Mouse (Mus musculus) 3134 (cell line): ENCODE measurements at regions not wholly inside any gene's neighbourhood (a gene's known extent, or its start where the extent isn't known, plus 50 kb on each side); places are given as distances from the start of the nearest gene placed in this dataset.

ENCODE experiments used
- DNase-seq: peaks from one replicate; pipeline ENCODE4 v3.0.0-alpha.2; 2011; ENCODE audit warnings: low spot score; ENCODE audit not compliant: insufficient read length; ENCODE audit errors: extremely low read depth

DNA sequence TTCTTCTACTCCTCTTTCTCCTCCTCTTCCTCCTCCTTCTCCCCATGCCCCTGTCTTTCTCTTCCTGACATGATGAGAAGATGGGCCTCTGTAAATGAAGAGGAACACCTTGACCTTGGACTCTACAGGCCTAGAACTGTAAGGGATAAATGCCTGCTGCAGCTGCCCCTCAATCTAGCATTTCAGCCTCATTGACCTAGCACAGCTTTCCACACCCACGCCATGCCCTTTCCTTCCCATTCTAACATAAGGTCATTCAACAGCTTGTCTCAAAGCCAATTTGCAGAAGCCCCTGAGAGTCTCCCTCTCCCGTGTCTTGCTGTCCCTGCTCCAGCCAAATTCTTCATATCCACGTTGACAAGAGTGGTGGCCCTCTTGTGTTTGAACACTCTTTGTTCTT is 63.8 kb upstream of the Dscam start:
- no peak for DNase-seq

DNA sequence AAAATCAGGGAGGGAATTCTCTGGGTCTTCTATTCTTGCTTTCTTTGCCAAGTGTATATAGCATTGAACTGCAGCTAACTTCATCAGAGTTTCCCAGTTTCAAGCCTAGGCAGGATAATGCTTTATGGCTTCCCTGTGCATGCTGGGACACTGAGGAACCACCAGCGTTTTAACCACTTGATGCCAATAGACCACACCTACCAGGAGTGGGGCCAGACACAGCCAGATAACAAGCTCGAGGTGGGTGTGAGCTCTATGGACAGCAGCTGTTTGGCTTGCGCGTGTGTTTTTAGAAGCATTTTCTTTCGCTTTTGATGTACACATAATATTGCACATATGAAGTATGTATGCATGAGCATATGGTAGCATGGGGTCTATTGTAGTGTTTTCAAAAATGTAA is 69.1 kb upstream of the Dscam start:
- no peak for DNase-seq

DNA sequence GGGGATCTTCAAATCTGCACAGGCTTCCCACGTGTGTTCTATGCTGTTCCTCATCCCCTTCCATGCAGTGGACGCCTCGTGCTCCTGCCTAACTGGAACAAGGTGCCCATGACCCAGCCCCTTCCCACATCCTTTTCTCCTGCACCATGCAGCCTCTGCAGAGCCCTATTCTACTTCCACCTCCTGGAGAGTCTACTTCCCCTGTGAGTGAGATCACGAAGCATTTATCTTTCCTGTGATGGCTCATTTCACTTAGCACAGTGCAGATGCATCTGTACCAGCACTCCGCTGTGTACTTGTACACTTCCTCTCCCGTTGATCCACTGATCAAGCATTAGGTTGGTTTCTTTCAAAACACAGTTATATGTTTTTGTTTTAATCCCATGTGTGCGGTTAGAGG is 69.5 kb upstream of the Dscam start:
- DNase-seq: no peak

DNA sequence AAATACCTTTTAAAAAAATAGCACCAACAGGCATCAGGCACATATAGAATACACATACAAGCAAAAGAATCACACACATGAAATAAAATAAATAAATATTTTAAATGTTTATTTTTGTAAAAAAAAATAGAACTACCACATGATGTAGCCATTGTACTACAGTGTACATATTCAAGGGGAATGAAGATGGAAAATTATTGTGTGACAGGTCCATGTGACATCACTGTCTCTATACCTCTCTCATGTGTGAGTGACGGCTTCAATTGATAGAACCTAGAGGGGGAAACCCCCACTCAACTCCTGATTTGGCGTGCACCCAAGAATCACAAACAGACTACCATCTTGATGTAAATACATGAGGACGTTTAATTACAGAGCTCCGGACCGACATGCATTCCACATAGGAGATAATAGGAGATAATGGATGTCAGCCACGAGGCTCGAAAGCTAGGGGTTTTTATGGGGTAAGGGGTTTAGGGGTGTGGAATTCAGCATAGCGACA is 70.4 kb upstream of the Dscam start:
- no peak for DNase-seq

DNA sequence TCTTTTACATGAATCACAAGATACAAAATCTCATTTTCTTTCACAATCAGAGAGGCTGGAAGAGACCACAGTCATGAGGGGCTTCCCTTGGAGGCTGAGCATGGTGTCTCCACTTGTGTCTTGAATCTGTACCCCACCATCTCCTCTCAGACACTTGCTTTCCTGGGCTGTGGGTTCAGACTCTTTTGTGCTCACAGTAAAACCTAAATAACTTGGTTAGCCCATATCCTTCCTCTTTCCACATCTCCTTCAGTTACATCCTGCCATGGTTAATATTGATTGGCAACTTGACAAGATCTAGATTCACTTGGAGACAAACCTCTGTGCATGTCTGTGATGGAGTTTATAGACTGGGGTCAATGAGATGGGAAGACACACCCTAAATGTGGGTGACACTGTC is 71.1 kb upstream of the Dscam start:
- DNase-seq: no peak

DNA sequence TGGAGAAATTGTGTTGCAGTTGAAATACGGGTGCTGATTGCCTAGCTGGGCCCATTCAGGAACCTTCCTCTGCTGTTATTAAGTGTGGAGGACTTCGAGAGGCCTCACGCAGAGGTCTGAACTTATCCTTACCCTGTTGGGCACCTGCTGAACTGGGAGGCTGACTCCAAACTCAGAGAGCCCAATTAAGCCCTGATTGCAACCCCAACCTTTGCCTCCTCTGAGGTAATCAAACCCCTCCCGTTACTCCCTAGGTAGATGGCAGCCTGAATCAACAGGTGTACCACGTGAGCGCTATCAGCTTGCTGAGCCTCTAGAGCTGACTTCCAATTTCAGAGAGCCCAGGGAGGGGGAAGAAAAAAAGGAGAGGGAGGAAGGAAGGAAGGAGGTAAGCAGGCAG is 79.9 kb upstream of the Dscam start:
- no peak for DNase-seq

DNA sequence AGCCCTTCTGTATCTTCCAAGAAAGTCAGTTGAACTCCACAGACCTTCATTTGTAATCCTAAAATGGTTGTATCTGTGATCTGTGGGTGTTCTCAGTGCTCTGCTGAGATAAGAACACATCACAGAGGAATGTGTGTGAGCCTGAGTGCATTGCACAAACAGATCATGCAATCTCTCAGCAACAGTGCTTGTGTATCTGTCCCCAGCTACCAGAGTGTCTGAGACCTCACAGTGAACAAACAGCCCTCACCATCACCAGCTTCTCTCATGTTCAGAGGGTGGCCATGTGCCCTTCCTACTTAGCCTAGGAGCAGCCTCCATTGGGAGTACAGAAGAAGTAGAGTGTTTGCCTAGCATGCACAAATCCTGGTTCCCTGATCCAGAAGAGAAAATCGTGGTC is 82.0 kb upstream of the Dscam start:
- no peak for DNase-seq

DNA sequence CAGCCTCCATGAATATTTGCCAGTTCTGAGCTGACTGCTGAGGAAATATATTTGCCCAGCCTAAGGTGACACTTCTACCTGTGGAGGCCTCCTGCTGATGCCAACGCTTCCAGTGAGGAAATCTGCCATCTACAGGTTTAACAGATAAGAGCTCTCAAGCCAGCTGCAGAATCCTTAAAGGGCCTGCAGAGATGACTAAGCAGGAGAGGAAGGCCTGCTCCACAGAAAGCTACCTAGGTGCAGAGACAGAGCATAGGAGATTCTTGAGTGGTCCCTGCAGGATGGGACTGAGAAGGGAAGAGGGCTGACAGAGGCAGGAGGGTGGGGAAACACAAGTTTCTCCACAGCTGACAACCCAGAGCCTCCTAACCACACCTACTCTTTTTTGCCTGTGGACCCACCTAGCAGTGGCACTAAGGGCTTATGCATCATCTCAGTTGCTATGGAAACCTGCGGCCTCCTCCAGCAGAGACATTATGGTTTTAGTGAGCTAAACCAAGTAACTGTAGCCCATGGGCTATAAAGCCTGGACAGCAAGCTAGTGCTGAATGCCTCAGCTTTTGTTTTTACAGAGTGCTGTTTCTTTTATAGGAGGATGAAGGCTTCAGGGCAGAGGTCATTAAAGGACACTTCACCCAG is 82.6 kb upstream of the Dscam start:
- no peak for DNase-seq

DNA sequence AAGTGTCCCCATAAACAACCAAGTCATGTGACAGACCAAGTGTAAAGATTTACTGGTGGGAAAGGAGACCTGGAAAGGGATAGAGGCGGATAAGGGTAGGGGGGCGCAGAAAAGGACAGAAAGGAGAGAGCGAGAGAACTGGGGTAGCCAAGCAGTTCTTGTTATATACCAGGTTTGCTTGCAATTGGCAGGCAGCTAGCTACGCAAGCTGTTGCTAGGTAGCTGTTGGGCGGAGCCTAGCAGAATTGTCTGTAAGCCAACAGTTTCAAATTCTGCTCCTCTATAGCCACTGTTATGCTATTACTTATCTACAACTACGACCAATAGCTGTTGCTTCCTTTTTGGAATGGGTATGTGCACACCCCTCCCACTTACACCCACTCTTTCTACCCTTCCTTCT is 88.3 kb upstream of the Dscam start:
- DNase-seq: no peak

DNA sequence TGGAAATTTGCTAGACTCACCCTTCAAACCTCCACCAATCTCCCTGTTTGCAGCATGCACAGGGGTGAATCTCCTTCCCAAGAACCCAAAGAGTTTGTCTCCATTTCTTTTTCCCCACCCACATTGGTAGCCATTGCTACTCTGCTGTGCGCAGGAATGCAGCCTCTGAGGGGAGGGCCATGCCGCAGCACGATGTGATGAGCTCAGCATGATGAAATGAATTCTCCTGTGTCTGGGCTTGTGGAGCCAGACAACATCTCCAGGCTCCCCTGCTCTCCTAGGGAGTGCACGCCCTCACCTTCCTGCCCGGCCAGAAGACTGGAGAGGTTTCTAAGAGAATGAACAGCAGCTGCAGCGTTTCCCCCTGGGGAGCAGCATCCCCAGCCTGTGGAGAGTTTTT is 92.9 kb upstream of the Dscam start:
- DNase-seq: no peak

DNA sequence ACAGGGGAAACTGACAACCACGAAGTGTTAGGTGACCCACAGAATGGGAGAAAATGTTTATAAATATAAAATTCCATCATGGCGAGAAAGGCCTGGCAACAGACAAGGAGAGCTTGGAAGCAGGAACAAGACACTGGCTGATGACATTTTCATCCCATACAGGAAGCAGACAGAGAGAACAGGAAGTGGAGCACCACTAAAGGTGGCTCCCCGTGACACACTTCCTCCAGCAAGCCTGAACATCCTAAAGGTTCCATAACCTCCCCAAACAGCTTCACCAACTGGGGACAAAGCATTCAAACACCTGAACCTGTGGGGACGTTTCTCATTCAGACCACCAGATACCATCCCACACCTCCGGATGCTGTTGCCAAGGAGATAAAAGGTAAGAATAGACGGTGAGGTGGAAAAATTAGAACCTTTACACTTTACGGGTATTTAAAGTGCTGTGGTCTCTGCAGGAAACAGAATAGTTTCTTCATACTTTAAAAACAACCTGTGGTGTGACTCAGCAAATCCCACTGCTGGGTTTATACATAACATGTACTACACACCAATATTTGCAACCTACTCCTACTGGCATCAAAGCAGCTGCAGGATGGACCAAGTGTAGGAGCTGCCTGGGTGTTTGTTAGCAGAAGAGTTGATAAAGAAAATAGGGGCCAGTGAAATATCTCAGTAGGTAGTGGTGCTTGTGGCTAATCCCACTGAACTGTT is 86.0 kb upstream of the Bace2 start:
- no peak for DNase-seq

DNA sequence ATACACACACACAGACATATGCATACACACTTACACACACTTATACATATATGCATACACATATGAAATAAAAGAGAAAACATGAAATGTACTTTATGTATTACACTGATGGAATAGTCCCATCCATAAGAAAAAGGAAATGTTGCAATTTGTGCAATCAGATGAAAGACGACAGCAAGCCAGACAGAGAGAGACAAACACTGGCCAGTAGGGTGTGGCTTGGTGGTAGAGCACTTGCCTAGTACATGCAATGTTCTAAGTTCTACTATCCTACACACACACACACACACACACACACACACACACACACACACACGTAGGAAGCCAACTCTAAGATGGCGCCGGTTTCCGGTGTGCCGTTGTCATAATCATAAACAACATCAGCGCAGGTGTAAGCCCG is 85.3 kb upstream of the Bace2 start:
- DNase-seq: no peak

DNA sequence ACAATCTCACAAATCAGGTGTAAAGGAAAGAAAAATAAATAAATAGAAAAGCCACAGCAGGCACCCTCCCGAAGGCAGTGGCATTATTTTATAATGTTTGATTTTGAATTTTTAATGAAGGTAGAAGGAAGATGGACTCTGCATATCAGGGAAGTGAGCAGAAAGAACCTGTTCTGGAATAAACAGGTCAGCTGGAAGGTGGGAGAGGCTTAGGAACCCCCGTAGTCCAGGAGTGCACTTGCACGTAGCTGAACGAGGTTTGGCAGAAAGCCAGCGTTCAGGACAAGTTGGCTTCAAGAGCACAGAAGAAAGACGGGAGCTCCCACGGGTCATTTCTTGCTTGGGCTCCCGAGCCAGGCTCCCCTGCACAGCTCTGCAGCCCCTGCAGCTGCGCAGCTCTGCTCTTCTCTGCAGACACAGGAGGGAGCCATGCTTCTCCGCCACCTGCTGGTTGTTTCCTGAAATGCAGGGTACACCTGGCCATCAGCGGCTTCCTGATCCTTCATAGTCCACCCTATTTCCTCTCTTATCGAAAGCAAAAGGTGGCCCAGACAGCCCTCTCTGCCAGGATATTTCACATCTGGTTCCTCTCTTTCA is 84.4 kb upstream of the Bace2 start:
- peak; percentile 37 for DNase-seq

DNA sequence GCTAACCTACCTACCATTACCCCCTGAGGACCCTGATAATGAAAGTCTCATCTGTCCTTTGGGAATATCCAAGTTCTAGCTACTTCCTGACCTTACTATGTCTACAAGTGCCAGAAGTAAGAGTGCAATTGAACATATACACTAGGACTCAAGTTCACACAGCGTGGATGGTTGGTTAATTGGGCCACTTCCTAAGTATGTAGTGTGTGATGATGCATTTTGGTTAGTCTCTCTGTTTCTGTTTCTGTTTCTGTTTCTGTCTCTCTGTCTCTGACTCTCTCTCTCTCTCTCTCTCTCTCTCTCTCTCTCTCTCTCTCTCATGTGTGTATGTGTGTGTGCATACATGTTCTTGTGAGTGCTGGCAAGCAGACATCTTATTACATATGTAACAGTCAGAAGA is 77.6 kb upstream of the Bace2 start:
- no peak for DNase-seq

DNA sequence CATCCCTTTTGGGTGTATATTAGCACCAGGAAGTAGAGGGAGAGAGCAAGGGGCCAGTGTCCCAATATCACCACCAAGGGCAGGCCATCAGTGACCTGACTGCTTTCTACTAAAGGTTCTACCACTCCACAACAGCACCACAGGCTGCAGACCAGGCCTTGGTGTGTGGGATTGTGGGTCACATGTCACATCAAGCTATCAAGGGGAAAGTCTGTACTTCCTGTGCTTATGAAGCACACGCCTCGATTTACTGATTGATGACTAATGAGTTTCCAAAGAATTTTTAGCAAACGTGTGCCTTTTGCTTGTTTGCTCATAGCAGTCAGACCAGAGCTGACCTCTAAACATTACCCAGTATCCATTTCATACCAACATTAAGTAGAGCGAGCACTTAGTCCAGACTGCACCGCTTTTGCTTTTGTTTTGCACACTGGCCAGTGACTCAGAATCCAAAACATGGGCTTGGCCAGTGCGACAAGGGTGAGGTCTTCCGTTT is 74.9 kb upstream of the Bace2 start:
- no peak for DNase-seq

DNA sequence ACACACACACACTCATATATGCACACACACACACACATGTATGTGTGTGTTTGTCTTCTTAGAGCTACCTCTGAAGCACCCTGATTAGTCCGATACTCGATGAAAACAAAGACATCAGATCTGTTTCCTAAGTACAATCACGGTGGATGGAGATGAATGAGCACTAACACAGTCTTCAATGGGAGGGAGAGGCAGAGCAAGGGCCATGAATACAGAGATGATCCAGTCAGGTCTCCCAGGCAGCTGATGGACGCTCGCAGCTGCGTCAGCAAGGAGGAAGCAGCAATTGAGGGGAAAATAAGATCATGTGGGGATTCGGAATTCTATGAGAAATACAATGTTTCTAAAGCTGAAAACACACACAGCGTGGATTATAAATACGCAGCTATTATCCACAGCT is 73.6 kb upstream of the Bace2 start:
- DNase-seq: no peak

DNA sequence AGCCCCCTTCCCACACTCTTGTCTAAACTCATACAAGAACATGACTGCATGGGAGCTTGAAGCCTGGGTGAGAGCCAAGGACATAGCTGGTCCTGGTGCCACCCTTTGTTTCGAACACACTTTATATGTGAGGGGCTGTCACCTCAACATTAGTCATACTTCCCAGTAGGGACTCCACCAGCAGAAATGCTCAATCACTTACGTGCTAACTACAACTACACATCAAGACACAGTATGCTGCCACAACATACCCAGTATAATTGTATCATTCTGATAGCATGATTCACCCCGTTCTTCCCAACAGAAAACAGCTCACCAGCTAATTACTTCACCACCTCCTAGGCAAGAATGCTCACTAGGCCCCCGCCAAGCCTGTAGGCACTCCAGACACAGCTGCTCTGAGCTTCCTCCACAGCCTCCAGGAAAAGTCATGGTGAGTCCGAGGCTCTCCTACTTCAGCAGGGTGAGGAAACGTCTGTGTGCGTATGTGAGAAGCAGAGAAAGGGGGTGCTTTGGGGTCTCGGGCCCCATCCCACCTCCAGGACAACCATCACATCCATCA is 70.6 kb upstream of the Bace2 start:
- no peak for DNase-seq

DNA sequence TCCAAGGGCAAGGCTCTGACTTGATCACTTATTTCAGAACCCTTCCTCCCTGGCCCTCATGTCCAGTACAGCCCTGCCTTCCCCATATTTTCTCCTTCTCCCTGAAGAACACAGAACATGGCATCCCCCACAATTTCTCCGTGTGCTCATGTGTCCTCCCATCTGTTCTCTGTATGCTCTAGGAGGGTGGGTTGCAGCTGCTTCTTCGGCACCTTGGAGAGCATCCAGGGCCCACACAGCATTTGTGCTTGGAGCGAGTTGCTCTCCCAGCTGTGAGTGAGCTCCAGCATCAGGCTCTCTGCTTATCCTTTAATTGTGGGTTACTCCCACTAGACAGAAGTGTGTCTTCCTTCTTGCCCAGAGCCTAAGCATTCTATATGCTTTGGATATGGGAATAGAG is 69.8 kb upstream of the Bace2 start:
- no peak for DNase-seq

DNA sequence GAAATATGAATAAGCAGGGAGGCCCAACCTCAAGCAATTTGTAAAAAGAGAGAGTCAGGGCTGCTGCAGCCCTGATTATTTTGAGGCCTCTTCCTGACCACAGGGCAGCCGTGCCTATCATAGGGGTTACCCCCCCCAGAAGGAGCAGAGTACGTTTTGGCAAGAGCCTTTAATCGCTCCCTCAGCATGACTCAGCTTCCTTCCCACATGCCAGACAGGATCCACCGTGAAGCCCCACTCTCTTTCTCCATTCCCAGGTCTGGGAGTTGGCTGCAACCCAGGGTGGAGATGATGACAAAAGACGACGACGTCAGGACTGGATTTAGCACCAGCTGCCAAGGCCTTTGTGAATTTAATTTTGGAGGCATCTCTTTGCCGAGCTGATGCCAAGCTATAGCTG is 67.9 kb upstream of the Bace2 start:
- DNase-seq: peak; percentile 37

DNA sequence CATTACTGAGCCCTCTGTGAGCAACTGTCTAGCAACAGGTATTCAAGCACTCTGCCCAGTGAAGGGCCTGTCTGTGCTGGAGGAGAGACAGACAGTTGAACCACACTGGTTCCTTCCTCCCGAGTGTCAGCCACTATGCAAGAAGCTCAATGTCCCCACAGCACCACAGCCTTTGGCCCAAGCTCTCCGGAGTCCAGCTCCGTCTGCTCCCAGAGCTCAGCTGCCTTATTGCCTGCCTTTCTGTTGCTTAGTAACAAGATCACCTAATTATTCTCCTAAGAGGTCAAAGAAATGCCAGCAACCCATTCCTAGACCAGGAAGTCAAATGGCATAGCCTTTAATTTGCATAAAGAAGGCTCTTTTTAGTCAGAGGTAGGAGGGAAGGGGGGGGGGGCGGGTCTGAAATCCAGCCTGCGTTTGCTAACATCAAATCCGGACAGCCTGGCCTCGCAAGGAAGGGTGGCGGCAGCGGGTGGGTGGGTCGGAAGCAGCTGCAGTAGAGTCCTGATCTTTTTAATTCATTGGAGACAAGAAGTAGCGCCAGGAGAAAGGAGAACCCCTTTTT is 64.0 kb upstream of the Bace2 start:
- DNase-seq: no peak

DNA sequence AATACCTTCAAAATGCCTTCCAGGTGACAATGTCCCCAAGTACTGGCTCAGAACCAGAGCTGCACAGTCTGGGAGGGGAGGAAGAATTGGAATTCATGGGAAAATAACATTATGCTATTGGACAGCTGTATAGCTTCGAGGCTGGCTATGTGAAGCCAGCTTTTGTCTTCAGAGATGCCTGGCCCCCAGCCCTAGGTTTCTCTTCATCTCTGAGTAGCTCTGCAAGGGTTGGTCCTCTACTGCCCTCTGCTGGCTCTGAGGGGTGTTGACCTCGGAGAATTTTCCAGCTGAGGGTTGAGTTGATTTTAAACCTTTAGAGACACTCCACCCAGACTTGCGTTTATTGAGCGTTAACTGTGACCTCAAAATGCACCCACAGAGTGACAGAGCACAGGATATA is 63.3 kb upstream of the Bace2 start:
- no peak for DNase-seq
